Mouse (Mus musculus) induced T-regulatory cell, adult 2 months (primary cell): ENCODE results near the gene Aifm1.
A peak's percentile ranks its signal among the peaks of the same experiment; 100 is the strongest.

Experiments
- DNase-seq: peaks from one replicate; pipeline ENCODE4 v3.0.0-alpha.2; 2012; ENCODE audit warnings: low read depth

Aifm1 gene

GRCm38 (mm10) chrX:48513166-48513807 lies at the start of gene Aifm1:
Aifm1 (minus strand) TSS chrX:48513563.
- DNase-seq: peak; percentile 94

GRCm38 (mm10) chrX:48532175-48532574 lies 18.8 kb upstream of the Aifm1 start:
- peak; percentile 77 for DNase-seq

- DNase-seq: no peak
Observed at GRCm38 (mm10) chrX:48526435-48526834, 13.1 kb upstream of the Aifm1 start.

- DNase-seq: no peak
Observed at GRCm38 (mm10) chrX:48525866-48526265, 12.5 kb upstream of the Aifm1 start.

- DNase-seq: no peak
Observed at GRCm38 (mm10) chrX:48525332-48525731, 12.0 kb upstream of the Aifm1 start.

GRCm38 (mm10) chrX:48523512-48523911 lies 10.1 kb upstream of the Aifm1 start:
- peak; percentile 13 for DNase-seq

- no peak for DNase-seq
Observed at GRCm38 (mm10) chrX:48521651-48522050, 8.3 kb upstream of the Aifm1 start.

GRCm38 (mm10) chrX:48519549-48520085 lies 6.3 kb upstream of the Aifm1 start:
- peak; percentile 38 for DNase-seq

GRCm38 (mm10) chrX:48518808-48519548 lies 5.6 kb upstream of the Aifm1 start, which contains the start of gene Rab33a:
Rab33a (plus strand) TSS chrX:48519285.
- DNase-seq: peak; percentile 14

GRCm38 (mm10) chrX:48518211-48518807 lies 4.9 kb upstream of the Aifm1 start:
- no peak for DNase-seq

- peak; percentile 64 for DNase-seq
Observed at GRCm38 (mm10) chrX:48513824-48514223, 461 bp upstream of the Aifm1 start.

- peak; percentile 17 for DNase-seq
Observed at GRCm38 (mm10) chrX:48493763-48494162, 19.6 kb downstream of the Aifm1 start.

- DNase-seq: no peak
Observed at GRCm38 (mm10) chrX:48481687-48482086, 31.7 kb downstream of the Aifm1 start.

- peak; percentile 32 for DNase-seq
Observed at GRCm38 (mm10) chrX:48481095-48481494, 32.3 kb downstream of the Aifm1 start.

GRCm38 (mm10) chrX:48467355-48467946 lies 45.9 kb downstream of the Aifm1 start:
- DNase-seq: peak; percentile 42

GRCm38 (mm10) chrX:48466174-48466573 lies 47.2 kb downstream of the Aifm1 start:
- no peak for DNase-seq

GRCm38 (mm10) chrX:48464436-48464835 lies 48.9 kb downstream of the Aifm1 start:
- no peak for DNase-seq

GRCm38 (mm10) chrX:48463636-48464035 lies 49.7 kb downstream of the Aifm1 start:
- DNase-seq: no peak

GRCm38 (mm10) chrX:48462754-48463507 lies 50.4 kb downstream of the Aifm1 start, which contains the start of gene Elf4:
Elf4 (minus strand) TSS chrX:48463132.
- DNase-seq: peak; percentile 81

GRCm38 (mm10) chrX:48462297-48462696 lies 51.1 kb downstream of the Aifm1 start:
- no peak for DNase-seq

GRCm38 (mm10) chrX:48461006-48461405 lies 52.4 kb downstream of the Aifm1 start:
- DNase-seq: no peak

GRCm38 (mm10) chrX:48460496-48460895 lies 52.9 kb downstream of the Aifm1 start:
- no peak for DNase-seq
